Mouse (Mus musculus) spleen, adult 2 months (tissue): Measurements from ENCODE around the gene Fgfbp3. TPM values are rescaled to one million over a fixed set of nuclear protein-coding genes. Genes with fewer than 3 reads are reported as not detected.
"Not testable (repeated sequence)": the region's sequence is repeated elsewhere in the genome, so short reads cannot be mapped to it uniquely, and the experiment has no call there.

Experiments
- DNase-seq, 2 experiments: peaks; one replicate each; pipeline versions ENCODE4 v3.0.0 to v3.0.0-alpha.2; 2012 to 2021; ENCODE audit warnings: low spot score in 2 of 2, low read depth in 1 of 2
- H3K27ac ChIP-seq: fragments of 200-500 bp; 2 replicates; pipeline ENCODE4 v1.5.1; 2012; ENCODE audit warnings: low read length, inconsistent platforms; ENCODE audit not compliant: insufficient read depth
- H3K27me3 ChIP-seq: fragments of 200-500 bp; 2 replicates; pipeline ENCODE4 v1.6.1; 2012; ENCODE audit warnings: mild to moderate bottlenecking, moderate library complexity, low read length, inconsistent platforms; ENCODE audit not compliant: control insufficient read depth, insufficient read depth
- H3K36me3 ChIP-seq: fragments of 200-500 bp; 2 replicates; pipeline ENCODE4 v1.6.1; 2012; ENCODE audit warnings: mild to moderate bottlenecking, low read length, inconsistent platforms; ENCODE audit not compliant: control insufficient read depth, insufficient read depth
- H3K4me1 ChIP-seq: fragments of 200-500 bp; 2 replicates; pipeline ENCODE4 v1.6.1; 2011; ENCODE audit warnings: inconsistent platforms; ENCODE audit not compliant: control insufficient read depth, insufficient read depth, insufficient read length
- H3K4me3 ChIP-seq: fragments of 200-500 bp; 2 replicates; pipeline ENCODE4 v1.5.1; 2011; ENCODE audit warnings: mild to moderate bottlenecking, inconsistent platforms; ENCODE audit not compliant: insufficient read depth, insufficient read length; ENCODE audit errors: extremely low read depth
- CTCF ChIP-seq: fragments of 200-500 bp; IDR thresholded peaks from 2 replicates; pipeline ENCODE4 v1.5.1; 2011; ENCODE audit warnings: mild to moderate bottlenecking, inconsistent platforms; ENCODE audit not compliant: insufficient read depth, insufficient read length, insufficient replicate concordance; ENCODE audit errors: extremely low read depth
- POLR2A ChIP-seq: fragments of 200-500 bp; IDR thresholded peaks from 2 replicates; pipeline ENCODE4 v1.6.1; 2011; ENCODE audit warnings: low read depth, low read length, inconsistent platforms
- WGBS: fragments of 180-500 bp; shearing (Covaris S2); methylation state at CpG from one replicate; pipeline ENCODE4 v1.1.7; 2018; 5-methylcytosine and 5-hydroxymethylcytosine counted together
- polyA plus RNA-seq: library from polyadenylated mRNA; depleted of rRNA; stranded (reverse); fragments of >200 nt; gene quantifications from 2 replicates; pipeline ENCODE4 v1.2.3, GENCODE M21; 2012; rRNA removed

The Fgfbp3 gene
- polyA plus RNA-seq = 2.4 and 4.8 TPM in 2 replicates

- H3K4me3 ChIP-seq = peak within 1 kb of the TSS; percentile 83
- TF ChIP-seq POLR2A = no peak
- TF ChIP-seq CTCF = no peak
- H3K4me1 ChIP-seq = peaks cover 4% of the 10 kb centered on the region
- DNase-seq = peak in 1 of 2 experiments; percentile 33
- 0 out of 2 replicates have a peak within 1 kb of the TSS, but pooled peaks have one; percentile 9 for H3K27ac ChIP-seq
- WGBS = 12% methylated on average over 12 of the region's 12 CpGs
- no peaks in the 10 kb centered on the region for H3K36me3 ChIP-seq
- peaks cover 6% of the 10 kb centered on the region for H3K27me3 ChIP-seq
Observed at GRCm38 (mm10) chr19:36919466-36919865, at the start of gene Fgfbp3. Fgfbp3 (minus strand) TSS chr19:36919615.

- not testable (repeated sequence) for DNase-seq, H3K4me1 ChIP-seq, H3K27me3 ChIP-seq, H3K27ac ChIP-seq, H3K4me3 ChIP-seq
- peaks cover 23% of the 10 kb centered on the region for H3K36me3 ChIP-seq
- 93% methylated on average over 6 of the region's 6 CpGs for WGBS
Observed at GRCm38 (mm10) chr19:36962544-36963260, 43.3 kb upstream of the Fgfbp3 start.

GRCm38 (mm10) chr19:36961320-36961719, 41.9 kb upstream of the Fgfbp3 start:
- peaks cover 23% of the 10 kb centered on the region for H3K36me3 ChIP-seq
- no peaks in the 10 kb centered on the region for H3K27me3 ChIP-seq
- H3K4me3 ChIP-seq = no peak overlapping the region
- H3K27ac ChIP-seq = no peak overlapping the region
- WGBS = 95% methylated on average over 1 of the region's 1 CpGs
- H3K4me1 ChIP-seq = no peaks in the 10 kb centered on the region
- TF ChIP-seq POLR2A = no peak
- no peak for TF ChIP-seq CTCF
- no peak for DNase-seq

GRCm38 (mm10) chr19:36958331-36958730, 38.9 kb upstream of the Fgfbp3 start:
- no peak for TF ChIP-seq POLR2A
- TF ChIP-seq CTCF = no peak
- 95% methylated on average over 4 of the region's 4 CpGs for whole genome bisulfite sequencing
- H3K36me3 ChIP-seq = peaks cover 18% of the 10 kb centered on the region
- no peak for DNase-seq
- H3K27me3 ChIP-seq = no peaks in the 10 kb centered on the region
- H3K4me3 ChIP-seq = no peak overlapping the region
- H3K4me1 ChIP-seq = no peaks in the 10 kb centered on the region
- no peak overlapping the region for H3K27ac ChIP-seq

- no peaks in the 10 kb centered on the region for H3K27me3 ChIP-seq
- WGBS = 82% methylated on average over 4 of the region's 4 CpGs
- no peak overlapping the region for H3K4me3 ChIP-seq
- no peak for DNase-seq
- no peaks in the 10 kb centered on the region for H3K4me1 ChIP-seq
- TF ChIP-seq POLR2A (no peak), CTCF (no peak)
- H3K36me3 ChIP-seq = peaks cover 11% of the 10 kb centered on the region
- H3K27ac ChIP-seq = no peak overlapping the region
Observed at GRCm38 (mm10) chr19:36953637-36954206, 34.3 kb upstream of the Fgfbp3 start.

GRCm38 (mm10) chr19:36940064-36940463, 20.6 kb upstream of the Fgfbp3 start:
- no peaks in the 10 kb centered on the region for H3K36me3 ChIP-seq
- TF ChIP-seq CTCF (no peak), POLR2A (no peak)
- WGBS = 88% methylated on average over 1 of the region's 1 CpGs
- H3K27ac ChIP-seq = no peak overlapping the region
- H3K4me3 ChIP-seq = no peak overlapping the region
- no peaks in the 10 kb centered on the region for H3K4me1 ChIP-seq
- no peaks in the 10 kb centered on the region for H3K27me3 ChIP-seq
- DNase-seq = no peak

- TF ChIP-seq CTCF (no peak), POLR2A (no peak)
- no peaks in the 10 kb centered on the region for H3K27me3 ChIP-seq
- no peaks in the 10 kb centered on the region for H3K4me1 ChIP-seq
- H3K4me3 ChIP-seq = no peak overlapping the region
- no peak overlapping the region for H3K27ac ChIP-seq
- no peak for DNase-seq
- no peaks in the 10 kb centered on the region for H3K36me3 ChIP-seq
Observed at GRCm38 (mm10) chr19:36938008-36938407, 18.6 kb upstream of the Fgfbp3 start.
